Mouse (Mus musculus): ENCODE measurements around the gene Slc22a14. TPM values are rescaled to one million over a fixed set of nuclear protein-coding genes. Genes with fewer than 3 reads are reported as not detected.
"Not testable (repeated sequence)": the region's sequence is repeated elsewhere in the genome, so short reads cannot be mapped to it uniquely, and the experiment has no call there.

The Slc22a14 gene
- polyA plus RNA-seq, 1 experiment from 2014 or later: not detected

DNA sequence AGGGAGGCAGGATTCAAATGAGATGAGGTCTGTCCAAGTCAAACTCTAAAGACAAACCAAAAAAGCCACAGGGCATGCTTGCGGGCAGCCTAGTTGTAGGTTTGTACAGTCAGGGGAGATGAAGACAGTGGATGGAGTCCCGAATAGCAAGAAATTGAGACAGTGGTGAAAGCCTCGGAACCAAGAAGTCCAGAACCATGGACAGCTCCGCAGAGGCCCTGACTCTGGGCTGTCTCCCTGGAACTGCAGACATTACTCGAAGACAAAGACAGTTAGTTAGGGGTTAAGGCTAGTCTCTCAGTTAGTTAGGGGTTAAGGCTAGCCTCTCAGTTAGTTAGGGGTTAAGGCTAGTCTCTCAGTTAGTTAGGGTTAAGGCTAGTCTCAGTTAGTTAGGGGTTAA, 23.6 kb upstream of the Slc22a14 start:
- Histone ChIP-seq H3K4me2 (no peak overlapping the region), H3K4me1 (no peaks in the 10 kb centered on the region), H3K27me3 (no peaks in the 10 kb centered on the region), H3K36me3 (ENCODE audit: poor library complexity, severe bottlenecking) (peaks cover 23% of the 10 kb centered on the region; the same call in 1 of the 2 replicates), H3K9ac (no peak overlapping the region), H3K4me3 (no peak overlapping the region), H3K9me3 (replicated peaks) (no peaks in the 10 kb centered on the region), H3K27ac (no peak overlapping the region)
- ATAC-seq: no peak
- WGBS: 57% methylated on average over 5 of the region's 5 CpGs

DNA sequence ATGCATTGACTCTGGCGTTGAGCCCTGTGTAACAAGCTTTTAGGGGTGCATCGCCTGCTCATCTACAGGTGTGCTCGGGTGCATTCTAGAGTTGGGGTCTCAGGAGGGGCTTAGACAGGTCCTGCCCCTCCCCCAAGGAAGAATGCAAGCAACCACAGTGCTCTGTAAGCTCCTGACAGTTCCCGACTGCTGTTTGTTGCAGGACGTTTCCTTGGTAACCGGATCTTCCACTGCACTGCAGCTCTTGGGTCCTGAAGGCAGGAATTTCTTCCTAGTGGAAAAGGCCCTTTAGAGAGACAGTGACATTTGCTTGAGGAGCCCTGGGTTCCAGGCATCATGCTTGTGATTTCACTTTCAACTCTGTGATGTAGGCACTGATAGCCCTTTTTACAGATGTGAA, 17.2 kb upstream of the Slc22a14 start:
- Histone ChIP-seq H3K4me1 (no peaks in the 10 kb centered on the region), H3K9me3 (replicated peaks) (no peaks in the 10 kb centered on the region), H3K27ac (no peak overlapping the region), H3K36me3 (ENCODE audit: poor library complexity, severe bottlenecking) (peaks cover 30% of the 10 kb centered on the region), H3K9ac (no peak overlapping the region), H3K4me2 (no peak overlapping the region), H3K4me3 (no peak overlapping the region), H3K27me3 (no peaks in the 10 kb centered on the region)
- ATAC-seq: no peak
- 69% methylated on average over 6 of the region's 6 CpGs for WGBS

DNA sequence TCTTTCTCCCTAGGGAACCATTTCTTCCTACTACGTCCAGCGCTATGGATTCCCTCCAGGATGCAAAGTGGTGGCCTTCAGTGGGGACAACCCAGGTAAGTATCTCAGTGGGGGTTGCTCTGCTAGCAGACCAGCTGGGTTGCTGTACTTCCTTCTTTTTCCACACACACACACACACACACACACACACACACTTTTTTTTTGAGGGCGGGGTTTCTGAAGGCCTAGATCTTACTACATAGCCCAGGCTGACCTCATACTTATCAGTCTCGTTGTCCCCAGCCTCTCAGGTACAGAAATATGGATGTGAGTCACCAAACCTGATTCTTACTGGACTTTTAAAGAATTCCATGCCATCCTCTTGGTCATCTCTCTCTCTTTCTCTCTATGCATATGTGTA, 12.9 kb upstream of the Slc22a14 start:
- H3K36me3 ChIP-seq (ENCODE audit: poor library complexity, severe bottlenecking): peaks cover 24% of the 10 kb centered on the region
- H3K4me2 ChIP-seq: no peak overlapping the region
- H3K27ac ChIP-seq: no peak overlapping the region
- H3K9ac ChIP-seq: no peak overlapping the region
- no peak for ATAC-seq
- H3K9me3 ChIP-seq (replicated peaks): no peaks in the 10 kb centered on the region
- H3K4me1 ChIP-seq: no peaks in the 10 kb centered on the region
- WGBS: 89% methylated on average over 4 of the region's 4 CpGs
- H3K4me3 ChIP-seq: no peak overlapping the region
- no peaks in the 10 kb centered on the region for H3K27me3 ChIP-seq

DNA sequence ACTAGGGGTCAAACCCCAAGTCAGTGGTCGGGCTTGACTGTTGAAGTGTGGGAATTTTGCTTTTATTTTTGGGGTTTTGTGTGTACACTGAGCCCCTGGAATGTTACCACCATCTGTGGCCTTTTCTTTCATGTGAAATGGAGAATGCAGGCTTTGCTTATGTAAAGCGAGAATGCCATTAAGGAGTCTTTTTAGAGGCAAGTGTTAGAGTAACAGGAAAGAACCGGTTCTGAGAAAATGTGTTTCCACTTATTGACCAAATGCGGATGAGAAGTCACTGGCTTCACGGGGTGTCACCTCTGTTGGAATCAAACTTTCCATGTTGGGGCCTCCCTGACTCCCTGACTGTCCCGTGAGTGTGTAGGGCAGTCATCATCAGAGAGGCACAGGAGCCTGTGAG, 10.2 kb upstream of the Slc22a14 start:
- Histone ChIP-seq H3K36me3 (ENCODE audit: poor library complexity, severe bottlenecking) (peaks cover 26% of the 10 kb centered on the region), H3K27me3 (no peaks in the 10 kb centered on the region), H3K4me1 (no peaks in the 10 kb centered on the region), H3K9me3 (replicated peaks) (no peaks in the 10 kb centered on the region), H3K27ac (no peak overlapping the region), H3K4me2 (no peak overlapping the region), H3K4me3 (no peak overlapping the region), H3K9ac (no peak overlapping the region)
- 80% methylated on average over 6 of the region's 6 CpGs for WGBS
- ATAC-seq: no peak

DNA sequence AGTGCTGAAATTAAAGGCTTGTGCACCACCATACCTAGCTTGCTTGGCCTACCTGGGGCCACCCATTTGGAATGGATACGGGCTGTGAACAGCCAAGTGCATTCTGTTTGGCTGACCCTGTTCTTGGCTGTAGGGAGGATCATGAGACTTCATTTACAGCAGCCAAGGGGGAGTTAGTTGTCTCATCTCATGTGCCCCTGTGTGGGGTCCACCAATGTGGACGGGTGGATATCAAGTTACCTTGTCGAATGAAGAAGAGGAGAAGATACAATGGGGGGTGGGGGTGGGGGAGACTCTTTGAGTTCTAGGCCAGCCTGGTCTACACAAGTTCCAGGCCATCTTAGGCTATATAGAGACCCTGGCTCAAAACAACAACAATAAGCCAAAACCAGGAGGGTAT, 9.7 kb upstream of the Slc22a14 start:
- Histone ChIP-seq H3K36me3 (ENCODE audit: poor library complexity, severe bottlenecking) (peaks cover 26% of the 10 kb centered on the region), H3K9me3 (replicated peaks) (no peaks in the 10 kb centered on the region), H3K27ac (no peak overlapping the region), H3K4me3 (no peak overlapping the region), H3K9ac (no peak overlapping the region), H3K4me2 (no peak overlapping the region), H3K4me1 (no peaks in the 10 kb centered on the region), H3K27me3 (no peaks in the 10 kb centered on the region)
- ATAC-seq: no peak
- WGBS: 79% methylated on average over 3 of the region's 3 CpGs

DNA sequence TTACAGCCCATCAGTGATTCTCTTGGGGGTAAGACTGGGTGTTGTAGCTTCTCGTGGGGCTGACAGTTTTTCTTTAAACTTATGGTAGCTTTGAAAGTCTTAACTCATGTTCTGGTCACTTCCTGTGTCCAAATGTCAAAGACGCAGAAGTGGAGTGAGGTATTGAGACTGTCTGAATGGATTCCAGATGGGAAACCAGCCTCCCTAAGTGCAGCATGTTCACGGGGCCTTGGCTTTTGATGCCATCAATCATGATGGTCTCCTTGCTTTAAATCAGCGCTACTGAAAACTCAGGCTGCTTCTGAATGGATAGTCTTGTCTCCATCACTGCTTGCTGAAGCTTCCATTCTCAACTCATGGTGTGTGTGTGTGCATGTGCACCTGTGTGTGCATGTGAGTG, 5.9 kb upstream of the Slc22a14 start:
- H3K9me3 ChIP-seq (replicated peaks): no peaks in the 10 kb centered on the region
- peaks cover 22% of the 10 kb centered on the region for H3K36me3 ChIP-seq (ENCODE audit: poor library complexity, severe bottlenecking)
- H3K4me1 ChIP-seq: no peaks in the 10 kb centered on the region
- ATAC-seq: no peak
- H3K27ac ChIP-seq: no peak overlapping the region
- H3K4me2 ChIP-seq: no peak overlapping the region
- H3K9ac ChIP-seq: no peak overlapping the region
- H3K4me3 ChIP-seq: no peak overlapping the region
- no peaks in the 10 kb centered on the region for H3K27me3 ChIP-seq
- WGBS: 89% methylated on average over 4 of the region's 4 CpGs

DNA sequence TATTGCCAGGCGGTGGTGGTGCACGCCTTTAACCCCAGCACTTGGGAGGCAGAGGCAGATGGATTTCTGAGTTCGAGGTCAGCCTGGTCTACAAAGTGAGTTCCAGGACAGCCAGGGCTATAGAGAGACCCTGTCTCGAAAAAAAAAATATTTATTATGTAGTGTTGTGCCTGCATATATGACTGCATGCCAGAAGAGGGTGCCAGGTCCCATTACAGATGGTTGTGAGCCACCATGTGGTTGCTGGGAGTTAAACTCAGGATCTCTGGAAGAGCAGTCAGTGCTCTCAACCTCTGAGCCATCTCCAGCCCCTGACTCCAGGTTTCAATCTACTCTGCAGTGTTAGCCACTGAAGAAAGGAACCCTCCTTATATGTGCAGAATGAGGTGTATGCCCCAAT, 5.4 kb upstream of the Slc22a14 start:
- not testable (repeated sequence) for H3K4me2 ChIP-seq; H3K27ac ChIP-seq; H3K9ac ChIP-seq; H3K4me3 ChIP-seq; H3K4me1 ChIP-seq; H3K27me3 ChIP-seq; H3K9me3 ChIP-seq (replicated peaks); ATAC-seq
- WGBS: 87% methylated on average over 4 of the region's 4 CpGs
- peaks cover 22% of the 10 kb centered on the region for H3K36me3 ChIP-seq (ENCODE audit: poor library complexity, severe bottlenecking)

DNA sequence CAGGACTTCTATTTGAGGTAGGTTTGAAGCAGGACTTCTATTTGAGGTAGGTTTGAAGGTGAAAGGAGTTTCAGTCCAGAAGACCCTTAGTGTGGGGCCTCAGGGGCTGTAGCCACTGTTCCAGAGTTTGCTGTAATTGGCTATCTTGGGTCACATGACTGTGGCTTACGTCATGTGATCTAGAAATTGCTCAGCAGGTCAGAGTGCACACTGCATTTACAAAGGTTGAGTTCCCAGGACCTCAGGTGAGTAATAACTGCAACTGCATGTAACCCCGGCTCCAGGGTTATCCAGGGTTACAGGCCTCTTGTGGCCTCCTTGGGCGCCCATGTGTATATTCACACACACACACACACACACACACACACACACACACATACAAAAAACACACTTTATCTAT, 3.0 kb upstream of the Slc22a14 start:
- H3K4me1 ChIP-seq: no peaks in the 10 kb centered on the region
- no peak overlapping the region for H3K4me3 ChIP-seq
- H3K36me3 ChIP-seq (ENCODE audit: poor library complexity, severe bottlenecking): peaks cover 25% of the 10 kb centered on the region; the same call in 1 of the 2 replicates
- no peak overlapping the region for H3K9ac ChIP-seq
- no peaks in the 10 kb centered on the region for H3K27me3 ChIP-seq
- H3K4me2 ChIP-seq: no peak overlapping the region
- 92% methylated on average over 3 of the region's 3 CpGs for WGBS
- H3K9me3 ChIP-seq (replicated peaks): no peaks in the 10 kb centered on the region
- no peak for ATAC-seq
- no peak overlapping the region for H3K27ac ChIP-seq

DNA sequence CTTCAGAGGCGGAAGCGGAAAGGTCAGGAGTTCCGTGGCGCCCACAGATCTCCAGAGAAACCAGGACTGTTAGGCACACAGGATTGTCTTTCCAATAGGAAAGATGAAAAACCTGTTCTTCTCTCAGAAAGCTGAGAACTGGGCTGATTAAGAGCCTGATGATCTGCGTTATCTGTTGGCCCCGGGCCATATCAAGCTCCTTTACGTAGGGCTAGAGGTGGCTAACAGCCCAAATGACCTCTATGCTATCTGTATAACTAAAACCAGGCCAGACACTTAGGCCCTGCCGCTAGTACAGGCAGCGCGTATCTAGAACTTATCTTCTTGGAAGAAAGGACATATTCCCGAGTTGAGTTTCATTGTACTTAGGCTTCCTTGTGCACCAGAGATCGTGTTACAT, 2.1 kb downstream of the Slc22a14 start:
- Histone ChIP-seq H3K4me2 (no peak overlapping the region), H3K9me3 (replicated peaks) (no peaks in the 10 kb centered on the region), H3K36me3 (ENCODE audit: poor library complexity, severe bottlenecking) (peaks cover 9% of the 10 kb centered on the region; the same call in 1 of the 2 replicates), H3K27ac (no peak overlapping the region), H3K4me1 (peaks cover 1% of the 10 kb centered on the region; the same call in 1 of the 2 replicates), H3K9ac (no peak overlapping the region), H3K4me3 (no peak overlapping the region), H3K27me3 (no peaks in the 10 kb centered on the region)
- WGBS: 92% methylated on average over 12 of the region's 12 CpGs
- ATAC-seq: no peak

DNA sequence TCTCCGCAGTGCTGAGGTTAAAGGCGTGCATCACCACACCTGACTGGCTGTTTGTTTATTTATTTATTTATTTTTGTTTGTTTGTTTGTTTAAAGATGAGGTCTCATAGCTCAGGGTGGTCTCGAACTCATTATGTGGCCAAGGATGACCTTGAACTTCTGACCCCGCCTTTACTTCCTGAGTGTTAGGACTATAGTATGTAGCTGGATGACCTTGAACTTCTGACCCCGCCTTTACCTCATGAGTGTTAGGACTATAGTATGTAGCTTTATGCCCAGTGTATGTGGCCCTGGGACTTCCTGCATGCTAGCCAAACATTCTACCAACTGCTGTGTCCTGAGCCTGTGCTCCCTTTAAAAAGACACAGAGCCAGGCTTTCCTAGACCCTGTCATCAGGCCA, 3.9 kb downstream of the Slc22a14 start:
- Histone ChIP-seq H3K27me3 (no peaks in the 10 kb centered on the region), H3K4me3 (no peak overlapping the region), H3K27ac (no peak overlapping the region), H3K4me2 (no peak overlapping the region), H3K9me3 (replicated peaks) (no peaks in the 10 kb centered on the region), H3K36me3 (ENCODE audit: poor library complexity, severe bottlenecking) (peaks cover 9% of the 10 kb centered on the region; the same call in 1 of the 2 replicates), H3K9ac (no peak overlapping the region), H3K4me1 (peaks cover 8% of the 10 kb centered on the region; the same call in 1 of the 2 replicates)
- WGBS: 99% methylated on average over 5 of the region's 5 CpGs
- ATAC-seq: no peak

DNA sequence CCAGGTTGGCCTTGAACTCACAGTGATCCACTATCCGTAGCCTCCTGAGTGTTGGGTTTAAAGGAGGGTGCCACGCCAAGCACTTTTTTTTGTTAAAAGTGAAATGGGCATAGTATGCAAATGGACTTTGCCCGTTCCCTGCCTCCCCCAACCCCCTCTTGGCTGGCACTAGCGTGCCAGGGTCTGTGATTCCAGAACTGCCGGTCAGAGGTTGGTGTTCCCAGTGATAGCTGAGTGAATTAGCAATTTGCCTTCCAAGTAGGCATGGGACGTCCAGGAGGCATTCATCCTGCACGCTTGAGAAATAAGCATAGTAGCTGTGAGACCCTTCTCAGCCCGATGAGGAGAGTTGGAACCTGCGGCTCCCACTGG, 7.3 kb downstream of the Slc22a14 start:
- H3K27me3 ChIP-seq: no peaks in the 10 kb centered on the region
- H3K4me1 ChIP-seq: peaks cover 8% of the 10 kb centered on the region; the same call in 1 of the 2 replicates
- no peaks in the 10 kb centered on the region for H3K36me3 ChIP-seq (ENCODE audit: poor library complexity, severe bottlenecking)
- H3K9me3 ChIP-seq (replicated peaks): no peaks in the 10 kb centered on the region
- H3K27ac ChIP-seq: no peak overlapping the region
- peak overlapping the region; percentile 89 for H3K4me2 ChIP-seq
- peak overlapping the region; percentile 76 for H3K9ac ChIP-seq
- peak; percentile 5; the same call in 1 of the 2 replicates for ATAC-seq
- H3K4me3 ChIP-seq: peak overlapping the region; percentile 71
- WGBS: 30% methylated on average over 9 of the region's 9 CpGs

DNA sequence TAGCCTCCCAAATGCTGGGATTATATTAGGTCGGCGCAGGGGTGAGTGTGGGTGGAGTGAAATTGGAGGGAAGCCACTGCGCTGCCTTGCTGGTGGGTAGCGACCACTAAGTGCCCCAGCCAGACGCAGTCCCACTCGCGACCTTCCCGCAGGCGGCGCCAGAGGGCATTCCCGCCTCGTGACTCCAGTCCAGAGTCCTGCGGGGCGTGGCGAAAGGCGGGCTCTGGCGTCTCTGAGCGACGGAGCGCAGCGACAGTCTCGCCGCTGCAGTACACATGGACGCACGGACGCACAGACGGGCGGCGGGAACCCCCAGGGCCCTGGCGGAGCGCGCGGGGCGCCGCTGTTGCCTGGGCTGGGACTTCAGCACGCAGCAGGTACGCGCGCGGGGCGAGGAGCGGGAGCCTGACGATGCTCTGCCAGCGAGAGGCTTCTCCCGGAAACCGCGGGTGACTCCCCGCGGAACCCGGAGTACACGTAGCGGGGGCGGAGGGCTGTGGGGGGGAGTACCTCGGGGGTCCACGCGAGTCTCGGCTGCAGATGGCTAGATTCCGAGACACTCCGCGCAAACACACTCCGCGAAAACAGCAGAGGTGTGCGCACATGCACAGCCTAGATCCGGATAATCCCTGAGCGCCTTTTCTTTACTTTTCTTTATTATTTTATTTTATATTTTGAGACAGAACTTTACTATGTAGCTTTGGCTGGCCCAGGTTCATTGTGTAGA, 7.9 kb downstream of the Slc22a14 start, which contains the start of gene Xylb:
TSS of gene Xylb (plus strand) at position 51 of the 727 bp plus-strand sequence.
- peak within 1 kb of the TSS; percentile 76 for H3K9ac ChIP-seq
- 2% methylated on average over 65 of the region's 65 CpGs for WGBS
- peak; percentile 90 for ATAC-seq
- no peaks in the 10 kb centered on the region for H3K27me3 ChIP-seq
- H3K4me3 ChIP-seq: peak within 1 kb of the TSS; percentile 71
- no peak within 1 kb of the TSS for H3K27ac ChIP-seq
- H3K36me3 ChIP-seq (ENCODE audit: poor library complexity, severe bottlenecking): no peaks in the 10 kb centered on the region
- H3K4me2 ChIP-seq: peak within 1 kb of the TSS; percentile 89
- H3K4me1 ChIP-seq: peaks cover 8% of the 10 kb centered on the region; the same call in 1 of the 2 replicates
- H3K9me3 ChIP-seq (replicated peaks): no peaks in the 10 kb centered on the region

DNA sequence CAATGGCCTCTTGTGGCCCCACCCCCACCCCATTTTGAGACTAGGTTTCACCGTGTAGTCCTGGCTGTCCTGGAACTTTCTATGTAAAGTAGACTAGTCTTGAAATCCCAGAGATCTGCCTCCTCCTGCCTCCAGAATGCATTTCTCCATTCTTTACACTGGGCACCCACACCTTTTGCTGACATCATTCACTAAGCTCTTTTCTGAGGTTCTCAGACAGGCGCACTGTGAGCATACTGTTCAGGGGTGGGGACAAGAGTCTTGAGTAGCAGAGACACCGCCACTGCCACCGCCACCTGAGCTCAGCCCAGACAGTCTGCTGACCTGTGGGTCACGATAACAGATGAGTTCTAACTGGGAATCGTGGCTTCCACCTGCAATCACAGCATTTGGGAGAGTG, 9.4 kb downstream of the Slc22a14 start:
- Histone ChIP-seq H3K4me1 (peaks cover 8% of the 10 kb centered on the region; the same call in 1 of the 2 replicates), H3K9me3 (replicated peaks) (no peaks in the 10 kb centered on the region), H3K4me3 (no peak overlapping the region), H3K4me2 (no peak overlapping the region), H3K27ac (no peak overlapping the region), H3K9ac (no peak overlapping the region), H3K27me3 (no peaks in the 10 kb centered on the region), H3K36me3 (ENCODE audit: poor library complexity, severe bottlenecking) (peaks cover 12% of the 10 kb centered on the region)
- 84% methylated on average over 6 of the region's 6 CpGs for WGBS
- ATAC-seq: no peak
